Mouse (Mus musculus) midbrain, postnatal 0 days (tissue): Measurements from ENCODE around the gene E030018B13Rik. TPM values are rescaled to one million over a fixed set of nuclear protein-coding genes. Genes with fewer than 3 reads are reported as not detected.
A peak's percentile ranks its signal among the peaks of the same experiment; 100 is the strongest.

Experiments
- ATAC-seq: fragments of 200-750 bp; cut with Nextera tagmentation; 2 replicates; pipeline ENCODE4 v1.8.0; 2017; ENCODE audit warnings: moderate number of reproducible peaks, mild to moderate bottlenecking, moderate TSS enrichment, moderate library complexity; ENCODE audit not compliant: low FRiP score
- DNase-seq: peaks from one replicate; pipeline ENCODE4 v3.0.0-alpha.2; 2015; ENCODE audit warnings: low spot score
- H3K27ac ChIP-seq: fragments of 300-500 bp; sonication (generic); 2 replicates; pipeline ENCODE4 v1.5.1; 2014; ENCODE audit warnings: low read depth, mild to moderate bottlenecking, low read length, mixed read lengths
- H3K27me3 ChIP-seq: fragments of 300-500 bp; sonication (generic); 2 replicates; pipeline ENCODE4 v1.6.1; 2014; ENCODE audit warnings: low read length, control low read depth, mixed read lengths; ENCODE audit not compliant: insufficient read depth
- H3K36me3 ChIP-seq: fragments of 300-500 bp; sonication (generic); 2 replicates; pipeline ENCODE4 v1.6.1; 2014; ENCODE audit warnings: low read length, control low read depth, mixed read lengths; ENCODE audit not compliant: insufficient read depth
- H3K4me1 ChIP-seq: fragments of 300-500 bp; sonication (generic); 2 replicates; pipeline ENCODE4 v1.6.1; 2014; ENCODE audit warnings: mild to moderate bottlenecking, control low read depth, antibody characterized with exemption, low read length, mixed read lengths; ENCODE audit not compliant: insufficient read depth
- H3K4me2 ChIP-seq: fragments of 300-500 bp; sonication (generic); 2 replicates; pipeline ENCODE4 v1.6.1; 2014; ENCODE audit warnings: low read depth, mild to moderate bottlenecking, low read length, mixed read lengths; ENCODE audit not compliant: poor library complexity, severe bottlenecking
- H3K4me3 ChIP-seq: fragments of 300-500 bp; sonication (generic); 2 replicates; pipeline ENCODE4 v1.5.1; 2014; ENCODE audit warnings: low read depth, mild to moderate bottlenecking, low read length, moderate library complexity
- H3K9ac ChIP-seq: fragments of 300-500 bp; sonication (generic); replicated peaks from 2 replicates; pipeline ENCODE4 v1.6.1; 2014; ENCODE audit warnings: mild to moderate bottlenecking, low read length, moderate library complexity, mixed read lengths; ENCODE audit not compliant: poor library complexity, severe bottlenecking
- H3K9me3 ChIP-seq: fragments of 300-500 bp; sonication (generic); 2 replicates; pipeline ENCODE4 v1.6.1; 2016; ENCODE audit warnings: low read length, control low read depth
- CTCF ChIP-seq: IDR thresholded peaks from 2 replicates; pipeline ENCODE4 v1.5.1; 2016; ENCODE audit warnings: antibody characterized with exemption, mild to moderate bottlenecking
- WGBS: fragments of 180-500 bp; shearing (Covaris S2); extraction: QIAGEN DNeasy Blood & Tissue Kit; methylation state at CpG from one replicate; pipeline ENCODE4 v1.1.7; 2014; 5-methylcytosine and 5-hydroxymethylcytosine counted together
- polyA plus RNA-seq: library from polyadenylated mRNA; unstranded; fragments of >200 nt; fragmentation: Nextera tagmentation; extraction: Ambion mirVana; gene quantifications from 2 replicates; pipeline ENCODE4 v1.2.1, GENCODE M21; 2015
- total RNA-seq: library from RNA; depleted of rRNA; stranded (reverse); fragments of >200 nt; gene quantifications from 2 replicates; pipeline ENCODE4 v1.2.3, GENCODE M21; 2014

The E030018B13Rik gene
- total and polyA plus RNA-seq, 2 experiments from 2014 or later = not detected

- H3K4me2 ChIP-seq = no peak overlapping the region
- H3K4me3 ChIP-seq = no peak overlapping the region
- no peak for TF ChIP-seq CTCF
- H3K27me3 ChIP-seq = no peaks in the 10 kb centered on the region
- H3K4me1 ChIP-seq = peaks cover 12% of the 10 kb centered on the region
- peak overlapping the region; percentile 32 for H3K27ac ChIP-seq
- peak; percentile 45 for DNase-seq
- ATAC-seq = 0 out of 2 replicates have a peak, but pooled peaks have one; percentile 17
- 54% methylated on average over 8 of the region's 8 CpGs for WGBS
- H3K9ac ChIP-seq = no peak overlapping the region
- no peaks in the 10 kb centered on the region for H3K9me3 ChIP-seq
- H3K36me3 ChIP-seq = no peaks in the 10 kb centered on the region
Measured at GRCm38 (mm10) chr7:63911383-63912233, 5.0 kb upstream of the E030018B13Rik start.

- H3K36me3 ChIP-seq = no peaks in the 10 kb centered on the region
- H3K27ac ChIP-seq = peak overlapping the region; percentile 32; the same call in 1 of the 2 replicates
- no peak for TF ChIP-seq CTCF
- no peaks in the 10 kb centered on the region for H3K9me3 ChIP-seq
- 24% methylated on average over 7 of the region's 7 CpGs for WGBS
- H3K9ac ChIP-seq = no peak overlapping the region
- ATAC-seq (peak; percentile 24; the same call in 1 of the 2 replicates), DNase-seq (peak; percentile 48)
- H3K4me1 ChIP-seq = peaks cover 12% of the 10 kb centered on the region
- H3K27me3 ChIP-seq = no peaks in the 10 kb centered on the region
- H3K4me3 ChIP-seq = no peak overlapping the region
- no peak overlapping the region for H3K4me2 ChIP-seq
Measured at GRCm38 (mm10) chr7:63912234-63912810, 4.3 kb upstream of the E030018B13Rik start.

- Histone ChIP-seq H3K36me3 (no peaks in the 10 kb centered on the region), H3K4me3 (no peak overlapping the region), H3K27ac (no peak overlapping the region), H3K9me3 (no peaks in the 10 kb centered on the region), H3K27me3 (no peaks in the 10 kb centered on the region), H3K4me1 (peaks cover 17% of the 10 kb centered on the region), H3K9ac (no peak overlapping the region), H3K4me2 (no peak overlapping the region)
- DNase-seq (no peak), ATAC-seq (no peak)
- WGBS = 31% methylated on average over 12 of the region's 12 CpGs
- peak; percentile 35; the same call in 1 of the 2 replicates for TF ChIP-seq CTCF
Measured at GRCm38 (mm10) chr7:63912924-63913723, 3.5 kb upstream of the E030018B13Rik start.

- Histone ChIP-seq H3K36me3 (no peaks in the 10 kb centered on the region), H3K4me3 (no peak overlapping the region), H3K9me3 (no peaks in the 10 kb centered on the region), H3K4me1 (peaks cover 19% of the 10 kb centered on the region), H3K27me3 (no peaks in the 10 kb centered on the region), H3K4me2 (no peak overlapping the region), H3K27ac (peak overlapping the region; percentile 32; the same call in 1 of the 2 replicates), H3K9ac (no peak overlapping the region)
- no peak for ATAC-seq
- TF ChIP-seq CTCF = no peak
- 39% methylated on average over 10 of the region's 10 CpGs for WGBS
- DNase-seq = no peak
Measured at GRCm38 (mm10) chr7:63913724-63914692, 2.6 kb upstream of the E030018B13Rik start.

- no peak overlapping the region for H3K4me3 ChIP-seq
- H3K36me3 ChIP-seq = no peaks in the 10 kb centered on the region
- no peak for TF ChIP-seq CTCF
- WGBS = 97% methylated on average over 2 of the region's 2 CpGs
- no peak overlapping the region for H3K4me2 ChIP-seq
- ATAC-seq (no peak), DNase-seq (no peak)
- H3K4me1 ChIP-seq = peaks cover 17% of the 10 kb centered on the region
- H3K9ac ChIP-seq = no peak overlapping the region
- H3K27ac ChIP-seq = no peak overlapping the region
- H3K9me3 ChIP-seq = no peaks in the 10 kb centered on the region
- H3K27me3 ChIP-seq = no peaks in the 10 kb centered on the region
Measured at GRCm38 (mm10) chr7:63914891-63915290, 1.8 kb upstream of the E030018B13Rik start.
